Mouse (Mus musculus): ENCODE data around the gene Pir. TPM values are rescaled to one million over a fixed set of nuclear protein-coding genes. Genes with fewer than 3 reads are reported as not detected.

The Pir gene
- polyA plus RNA-seq, 1 experiment from 2014 or later = 7.3 TPM

GRCm38 (mm10) chrX:164306250-164306649 is 37.1 kb downstream of the Pir start:
- no peak overlapping the region for H3K4me3 ChIP-seq (ENCODE audit: low read depth, low read length)
- no peaks in the 10 kb centered on the region for H3K36me3 ChIP-seq (replicated peaks; ENCODE audit: control insufficient read depth, insufficient read depth, low read depth, low read length)
- WGBS = 67% methylated on average over 2 of the region's 2 CpGs
- H3K9me3 ChIP-seq (replicated peaks; ENCODE audit: control insufficient read depth, low read length) = no peaks in the 10 kb centered on the region
- no peaks in the 10 kb centered on the region for H3K4me1 ChIP-seq (ENCODE audit: control insufficient read depth, insufficient read depth, low read length)
- DNase-seq (ENCODE audit: low spot score) (no peak), ATAC-seq (replicated peaks; ENCODE audit: insufficient number of reproducible peaks, low FRiP score, low TSS enrichment, low read depth) (no peak)
- H3K4me2 ChIP-seq (ENCODE audit: low read depth, low read length) = no peak overlapping the region
- no peaks in the 10 kb centered on the region for H3K27me3 ChIP-seq (ENCODE audit: control insufficient read depth, insufficient read depth, low read length)
- H3K27ac ChIP-seq (replicated peaks; ENCODE audit: low read depth, low read length) = no peak overlapping the region
- no peak overlapping the region for H3K9ac ChIP-seq (replicated peaks; ENCODE audit: low read length)

GRCm38 (mm10) chrX:164313876-164314275 is 44.7 kb downstream of the Pir start:
- no peak for DNase-seq (ENCODE audit: low spot score)
- Histone ChIP-seq H3K4me1 (ENCODE audit: control insufficient read depth, insufficient read depth, low read length) (no peaks in the 10 kb centered on the region), H3K9ac (replicated peaks; ENCODE audit: low read length) (no peak overlapping the region), H3K27me3 (ENCODE audit: control insufficient read depth, insufficient read depth, low read length) (no peaks in the 10 kb centered on the region), H3K9me3 (replicated peaks; ENCODE audit: control insufficient read depth, low read length) (no peaks in the 10 kb centered on the region), H3K27ac (replicated peaks; ENCODE audit: low read depth, low read length) (no peak overlapping the region), H3K36me3 (replicated peaks; ENCODE audit: control insufficient read depth, insufficient read depth, low read depth, low read length) (no peaks in the 10 kb centered on the region), H3K4me3 (ENCODE audit: low read depth, low read length) (no peak overlapping the region), H3K4me2 (ENCODE audit: low read depth, low read length) (no peak overlapping the region)
- WGBS = 63% methylated on average over 1 of the region's 1 CpGs
- no peak for ATAC-seq (replicated peaks; ENCODE audit: insufficient number of reproducible peaks, low FRiP score, low TSS enrichment, low read depth)

GRCm38 (mm10) chrX:164318554-164318953 is 49.4 kb downstream of the Pir start:
- DNase-seq (ENCODE audit: low spot score) (no peak), ATAC-seq (replicated peaks; ENCODE audit: insufficient number of reproducible peaks, low FRiP score, low TSS enrichment, low read depth) (no peak)
- WGBS = 87% methylated on average over 4 of the region's 4 CpGs
- Histone ChIP-seq H3K9ac (replicated peaks; ENCODE audit: low read length) (no peak overlapping the region), H3K4me1 (ENCODE audit: control insufficient read depth, insufficient read depth, low read length) (no peaks in the 10 kb centered on the region), H3K9me3 (replicated peaks; ENCODE audit: control insufficient read depth, low read length) (no peaks in the 10 kb centered on the region), H3K4me2 (ENCODE audit: low read depth, low read length) (no peak overlapping the region), H3K36me3 (replicated peaks; ENCODE audit: control insufficient read depth, insufficient read depth, low read depth, low read length) (no peaks in the 10 kb centered on the region), H3K27ac (replicated peaks; ENCODE audit: low read depth, low read length) (no peak overlapping the region), H3K4me3 (ENCODE audit: low read depth, low read length) (no peak overlapping the region), H3K27me3 (ENCODE audit: control insufficient read depth, insufficient read depth, low read length) (no peaks in the 10 kb centered on the region)

GRCm38 (mm10) chrX:164320031-164320430 is 50.9 kb downstream of the Pir start:
- no peaks in the 10 kb centered on the region for H3K4me1 ChIP-seq (ENCODE audit: control insufficient read depth, insufficient read depth, low read length)
- H3K4me3 ChIP-seq (ENCODE audit: low read depth, low read length) = no peak overlapping the region
- H3K9ac ChIP-seq (replicated peaks; ENCODE audit: low read length) = no peak overlapping the region
- no peaks in the 10 kb centered on the region for H3K27me3 ChIP-seq (ENCODE audit: control insufficient read depth, insufficient read depth, low read length)
- no peak for ATAC-seq (replicated peaks; ENCODE audit: insufficient number of reproducible peaks, low FRiP score, low TSS enrichment, low read depth)
- H3K27ac ChIP-seq (replicated peaks; ENCODE audit: low read depth, low read length) = no peak overlapping the region
- WGBS = 90% methylated on average over 3 of the region's 3 CpGs
- no peaks in the 10 kb centered on the region for H3K9me3 ChIP-seq (replicated peaks; ENCODE audit: control insufficient read depth, low read length)
- DNase-seq (ENCODE audit: low spot score) = no peak
- H3K36me3 ChIP-seq (replicated peaks; ENCODE audit: control insufficient read depth, insufficient read depth, low read depth, low read length) = no peaks in the 10 kb centered on the region
- H3K4me2 ChIP-seq (ENCODE audit: low read depth, low read length) = no peak overlapping the region

- Histone ChIP-seq H3K9me3 (replicated peaks; ENCODE audit: control insufficient read depth, low read length) (no peaks in the 10 kb centered on the region), H3K27me3 (ENCODE audit: control insufficient read depth, insufficient read depth, low read length) (no peaks in the 10 kb centered on the region), H3K36me3 (replicated peaks; ENCODE audit: control insufficient read depth, insufficient read depth, low read depth, low read length) (no peaks in the 10 kb centered on the region), H3K9ac (replicated peaks; ENCODE audit: low read length) (no peak overlapping the region), H3K4me2 (ENCODE audit: low read depth, low read length) (no peak overlapping the region), H3K4me1 (ENCODE audit: control insufficient read depth, insufficient read depth, low read length) (no peaks in the 10 kb centered on the region), H3K4me3 (ENCODE audit: low read depth, low read length) (no peak overlapping the region), H3K27ac (replicated peaks; ENCODE audit: low read depth, low read length) (no peak overlapping the region)
- DNase-seq (ENCODE audit: low spot score) (no peak), ATAC-seq (replicated peaks; ENCODE audit: insufficient number of reproducible peaks, low FRiP score, low TSS enrichment, low read depth) (no peak)
- WGBS = 72% methylated on average over 5 of the region's 5 CpGs
These were observed 53.3 kb downstream of the Pir start for GRCm38 (mm10) chrX:164322492-164322891.

GRCm38 (mm10) chrX:164323391-164323913 is 54.3 kb downstream of the Pir start:
- H3K4me1 ChIP-seq (ENCODE audit: control insufficient read depth, insufficient read depth, low read length) = no peaks in the 10 kb centered on the region
- WGBS = 35% methylated on average over 4 of the region's 4 CpGs
- H3K27me3 ChIP-seq (ENCODE audit: control insufficient read depth, insufficient read depth, low read length) = no peaks in the 10 kb centered on the region
- no peak overlapping the region for H3K4me2 ChIP-seq (ENCODE audit: low read depth, low read length)
- no peak overlapping the region for H3K9ac ChIP-seq (replicated peaks; ENCODE audit: low read length)
- H3K27ac ChIP-seq (replicated peaks; ENCODE audit: low read depth, low read length) = no peak overlapping the region
- H3K4me3 ChIP-seq (ENCODE audit: low read depth, low read length) = no peak overlapping the region
- H3K9me3 ChIP-seq (replicated peaks; ENCODE audit: control insufficient read depth, low read length) = no peaks in the 10 kb centered on the region
- DNase-seq (ENCODE audit: low spot score) (peak; percentile 77), ATAC-seq (replicated peaks; ENCODE audit: insufficient number of reproducible peaks, low FRiP score, low TSS enrichment, low read depth) (no peak)
- H3K36me3 ChIP-seq (replicated peaks; ENCODE audit: control insufficient read depth, insufficient read depth, low read depth, low read length) = no peaks in the 10 kb centered on the region

- DNase-seq (ENCODE audit: low spot score) (no peak), ATAC-seq (replicated peaks; ENCODE audit: insufficient number of reproducible peaks, low FRiP score, low TSS enrichment, low read depth) (no peak)
- Histone ChIP-seq H3K36me3 (replicated peaks; ENCODE audit: control insufficient read depth, insufficient read depth, low read depth, low read length) (no peaks in the 10 kb centered on the region), H3K4me1 (ENCODE audit: control insufficient read depth, insufficient read depth, low read length) (no peaks in the 10 kb centered on the region), H3K27me3 (ENCODE audit: control insufficient read depth, insufficient read depth, low read length) (no peaks in the 10 kb centered on the region), H3K4me2 (ENCODE audit: low read depth, low read length) (no peak overlapping the region), H3K4me3 (ENCODE audit: low read depth, low read length) (no peak overlapping the region), H3K9ac (replicated peaks; ENCODE audit: low read length) (no peak overlapping the region), H3K27ac (replicated peaks; ENCODE audit: low read depth, low read length) (no peak overlapping the region), H3K9me3 (replicated peaks; ENCODE audit: control insufficient read depth, low read length) (no peaks in the 10 kb centered on the region)
- WGBS = 85% methylated on average over 2 of the region's 2 CpGs
These were observed 61.2 kb downstream of the Pir start for GRCm38 (mm10) chrX:164330351-164330750.

- Histone ChIP-seq H3K27ac (replicated peaks; ENCODE audit: low read depth, low read length) (no peak overlapping the region), H3K4me3 (ENCODE audit: low read depth, low read length) (no peak overlapping the region), H3K9me3 (replicated peaks; ENCODE audit: control insufficient read depth, low read length) (no peaks in the 10 kb centered on the region), H3K9ac (replicated peaks; ENCODE audit: low read length) (no peak overlapping the region), H3K27me3 (ENCODE audit: control insufficient read depth, insufficient read depth, low read length) (no peaks in the 10 kb centered on the region), H3K36me3 (replicated peaks; ENCODE audit: control insufficient read depth, insufficient read depth, low read depth, low read length) (no peaks in the 10 kb centered on the region), H3K4me1 (ENCODE audit: control insufficient read depth, insufficient read depth, low read length) (no peaks in the 10 kb centered on the region), H3K4me2 (ENCODE audit: low read depth, low read length) (no peak overlapping the region)
- no peak for ATAC-seq (replicated peaks; ENCODE audit: insufficient number of reproducible peaks, low FRiP score, low TSS enrichment, low read depth)
- DNase-seq (ENCODE audit: low spot score) = no peak
- whole genome bisulfite sequencing = 66% methylated on average over 3 of the region's 3 CpGs
These were observed 61.6 kb downstream of the Pir start for GRCm38 (mm10) chrX:164330766-164331165.
